Mouse (Mus musculus) neural tube, embryonic 15.5 days (tissue): ENCODE measurements around the gene Tmprss4. TPM values are rescaled to one million over a fixed set of nuclear protein-coding genes. Genes with fewer than 3 reads are reported as not detected.

ENCODE experiments used
- ATAC-seq: fragments of 200-750 bp; cut with Nextera tagmentation; 2 replicates; pipeline ENCODE4 v1.8.0; 2017; ENCODE audit warnings: mild to moderate bottlenecking, moderate TSS enrichment, moderate library complexity; ENCODE audit not compliant: low FRiP score
- H3K27ac ChIP-seq: fragments of 300-500 bp; sonication (generic); replicated peaks from 2 replicates; pipeline ENCODE4 v1.5.1; 2015; ENCODE audit warnings: mild to moderate bottlenecking, inconsistent platforms
- H3K27me3 ChIP-seq: fragments of 300-500 bp; sonication (generic); replicated peaks from 2 replicates; pipeline ENCODE4 v1.6.1; 2015; ENCODE audit warnings: inconsistent platforms
- H3K36me3 ChIP-seq: fragments of 300-500 bp; sonication (generic); 2 replicates; pipeline ENCODE4 v1.6.1; 2015; ENCODE audit warnings: inconsistent platforms
- H3K4me1 ChIP-seq: fragments of 300-500 bp; sonication (generic); 2 replicates; pipeline ENCODE4 v1.6.1; 2015; ENCODE audit warnings: inconsistent platforms
- H3K4me2 ChIP-seq: fragments of 300-500 bp; sonication (generic); 2 replicates; pipeline ENCODE4 v1.6.1; 2015; ENCODE audit warnings: inconsistent platforms, mild to moderate bottlenecking, moderate library complexity
- H3K4me3 ChIP-seq: fragments of 300-500 bp; sonication (generic); replicated peaks from 2 replicates; pipeline ENCODE4 v1.5.1; 2015; ENCODE audit warnings: mild to moderate bottlenecking, inconsistent platforms
- H3K9ac ChIP-seq: fragments of 300-500 bp; sonication (generic); replicated peaks from 2 replicates; pipeline ENCODE4 v1.6.1; 2015; ENCODE audit warnings: mild to moderate bottlenecking, inconsistent platforms
- H3K9me3 ChIP-seq: fragments of 300-500 bp; sonication (generic); replicated peaks from 2 replicates; pipeline ENCODE4 v1.6.1; 2016; ENCODE audit warnings: inconsistent platforms
- WGBS: fragments of 180-500 bp; shearing (Covaris S2); methylation state at CpG from one replicate; pipeline ENCODE4 v1.1.7; 2015; ENCODE audit warnings: mixed read lengths; 5-methylcytosine and 5-hydroxymethylcytosine counted together
- polyA plus RNA-seq: library from polyadenylated mRNA; unstranded; fragments of >200 nt; fragmentation: Nextera tagmentation; extraction: Ambion mirVana; gene quantifications from 2 replicates; pipeline ENCODE4 v1.2.1, GENCODE M21; 2015

The Tmprss4 gene
- polyA plus RNA-seq, 1 experiment from 2014 or later: not detected

- H3K9ac ChIP-seq: no peak overlapping the region
- H3K4me1 ChIP-seq: no peaks in the 10 kb centered on the region
- H3K27me3 ChIP-seq: 0 out of 2 replicates have a peak, but pooled peaks cover 4% of the 10 kb centered on the region
- no peak overlapping the region for H3K4me2 ChIP-seq
- H3K27ac ChIP-seq: no peak overlapping the region
- H3K36me3 ChIP-seq: no peaks in the 10 kb centered on the region
- WGBS: 17% methylated on average over 6 of the region's 6 CpGs
- no peak overlapping the region for H3K4me3 ChIP-seq
- ATAC-seq: no peak
- no peaks in the 10 kb centered on the region for H3K9me3 ChIP-seq
These were observed 17.7 kb upstream of the Tmprss4 start for GRCm38 (mm10) chr9:45221567-45221966.

DNA sequence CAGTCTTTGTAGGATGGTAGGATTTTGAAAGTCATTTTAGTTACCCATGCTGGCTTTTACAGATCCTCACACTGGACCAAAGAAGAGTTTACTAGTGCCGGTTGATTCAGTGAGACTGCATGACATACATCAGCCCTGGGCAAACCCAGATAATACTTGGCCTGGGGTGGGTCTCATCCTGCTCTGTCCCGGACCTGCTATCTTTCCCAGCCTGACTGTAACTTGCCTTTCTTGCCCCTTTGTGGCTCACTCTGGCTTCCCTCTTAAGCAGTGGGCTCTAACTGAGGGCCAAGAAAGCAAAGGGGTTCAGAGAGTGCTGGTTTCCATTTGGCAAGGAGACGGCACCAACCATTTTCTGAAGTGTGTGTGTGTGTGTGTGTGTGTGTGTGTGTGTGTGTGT is 15.8 kb upstream of the Tmprss4 start:
- no peak for ATAC-seq
- Histone ChIP-seq H3K27ac (no peak overlapping the region), H3K4me2 (no peak overlapping the region), H3K4me1 (no peaks in the 10 kb centered on the region), H3K9me3 (no peaks in the 10 kb centered on the region), H3K4me3 (no peak overlapping the region), H3K36me3 (no peaks in the 10 kb centered on the region), H3K27me3 (0 out of 2 replicates have a peak, but pooled peaks cover 4% of the 10 kb centered on the region), H3K9ac (no peak overlapping the region)
- 81% methylated on average over 3 of the region's 3 CpGs for whole genome bisulfite sequencing

DNA sequence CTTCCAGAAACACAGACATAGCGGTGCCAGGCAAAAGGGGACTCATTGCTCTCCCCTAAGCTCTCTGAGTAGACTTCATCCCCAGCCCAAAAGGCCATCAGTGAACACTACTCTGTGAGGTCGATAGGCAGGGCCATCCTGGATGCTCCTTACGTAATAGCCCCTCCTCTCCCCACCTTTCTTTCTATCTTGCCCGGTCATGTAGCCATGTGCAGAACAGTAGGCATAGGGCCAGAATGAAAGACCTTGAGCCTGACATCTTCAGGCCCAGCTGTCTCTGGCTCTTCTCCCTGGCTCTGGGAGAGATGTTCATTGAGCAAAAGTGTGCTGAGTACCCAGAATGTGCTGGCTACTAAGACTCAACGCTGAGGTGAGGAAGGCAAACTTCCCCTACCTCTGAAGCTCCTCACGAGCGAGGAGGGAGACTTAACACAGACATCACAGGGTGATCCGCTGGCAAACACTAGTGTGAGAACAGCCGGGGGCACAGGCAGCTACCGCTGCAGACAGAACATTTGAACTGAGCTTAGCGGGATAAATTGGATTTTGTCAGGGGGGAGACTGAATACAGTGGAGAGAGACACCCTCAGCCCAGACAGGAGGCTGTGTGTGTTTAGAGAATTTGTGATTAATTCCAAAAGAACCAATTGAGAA is 11.8 kb upstream of the Tmprss4 start:
- H3K36me3 ChIP-seq: no peaks in the 10 kb centered on the region
- no peak overlapping the region for H3K4me3 ChIP-seq
- no peak for ATAC-seq
- H3K9me3 ChIP-seq: no peaks in the 10 kb centered on the region
- no peak overlapping the region for H3K4me2 ChIP-seq
- no peaks in the 10 kb centered on the region for H3K4me1 ChIP-seq
- no peak overlapping the region for H3K9ac ChIP-seq
- H3K27ac ChIP-seq: no peak overlapping the region
- 0 out of 2 replicates have a peak, but pooled peaks cover 4% of the 10 kb centered on the region for H3K27me3 ChIP-seq
- 71% methylated on average over 11 of the region's 11 CpGs for WGBS

DNA sequence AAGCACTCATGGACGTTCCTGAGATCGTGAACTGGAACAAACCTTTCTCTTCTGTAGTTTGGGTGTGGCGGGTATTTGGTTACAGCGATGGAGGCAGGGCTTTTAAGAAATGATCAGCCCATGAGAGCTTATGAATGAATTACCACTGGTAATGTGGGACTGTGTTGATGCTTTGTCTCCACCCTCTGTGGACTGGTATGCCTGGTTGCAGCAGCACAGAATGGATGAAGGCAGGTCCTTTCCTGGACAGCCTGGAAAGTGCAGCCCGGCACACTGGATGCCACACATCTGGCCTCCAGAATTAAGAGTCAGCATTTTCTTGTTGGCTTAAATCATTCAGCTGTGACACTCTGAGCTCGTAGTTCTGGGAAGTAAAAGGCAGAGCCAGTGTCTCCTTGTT is 8.1 kb upstream of the Tmprss4 start:
- Histone ChIP-seq H3K27me3 (no peaks in the 10 kb centered on the region), H3K4me2 (no peak overlapping the region), H3K36me3 (no peaks in the 10 kb centered on the region), H3K4me1 (no peaks in the 10 kb centered on the region), H3K4me3 (no peak overlapping the region), H3K9ac (no peak overlapping the region), H3K27ac (no peak overlapping the region), H3K9me3 (no peaks in the 10 kb centered on the region)
- no peak for ATAC-seq
- WGBS: 85% methylated on average over 6 of the region's 6 CpGs

GRCm38 (mm10) chr9:45207015-45207743 is 3.3 kb upstream of the Tmprss4 start:
- no peaks in the 10 kb centered on the region for H3K4me1 ChIP-seq
- 76% methylated on average over 7 of the region's 7 CpGs for WGBS
- no peaks in the 10 kb centered on the region for H3K36me3 ChIP-seq
- no peak overlapping the region for H3K4me2 ChIP-seq
- no peak overlapping the region for H3K9ac ChIP-seq
- no peak overlapping the region for H3K4me3 ChIP-seq
- H3K27me3 ChIP-seq: no peaks in the 10 kb centered on the region
- no peak overlapping the region for H3K27ac ChIP-seq
- H3K9me3 ChIP-seq: no peaks in the 10 kb centered on the region
- ATAC-seq: no peak

DNA sequence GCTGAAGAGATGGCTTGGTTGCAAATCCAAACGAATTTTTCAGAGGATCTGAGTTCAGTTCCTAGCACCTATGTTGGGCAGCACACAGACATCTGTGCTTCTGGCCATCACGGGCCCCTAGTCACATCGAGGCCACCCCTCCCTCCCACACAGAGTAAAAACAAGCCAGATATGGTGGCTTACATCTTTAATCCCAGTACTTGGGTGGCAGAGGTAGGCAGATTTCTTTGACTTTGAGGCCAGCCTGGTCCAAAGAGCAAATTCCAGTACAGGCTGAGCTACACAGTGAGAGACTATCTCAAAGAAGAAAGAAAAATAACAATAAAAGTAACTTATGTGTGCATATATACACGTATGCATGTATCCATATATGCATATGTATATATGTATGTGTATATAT is 2.2 kb upstream of the Tmprss4 start:
- no peaks in the 10 kb centered on the region for H3K27me3 ChIP-seq
- H3K27ac ChIP-seq: no peak overlapping the region
- H3K4me1 ChIP-seq: no peaks in the 10 kb centered on the region
- ATAC-seq: no peak
- no peak overlapping the region for H3K4me2 ChIP-seq
- no peaks in the 10 kb centered on the region for H3K9me3 ChIP-seq
- H3K36me3 ChIP-seq: no peaks in the 10 kb centered on the region
- H3K9ac ChIP-seq: no peak overlapping the region
- WGBS: 71% methylated on average over 4 of the region's 4 CpGs
- H3K4me3 ChIP-seq: no peak overlapping the region

- no peak overlapping the region for H3K4me3 ChIP-seq
- WGBS: 75% methylated on average over 5 of the region's 5 CpGs
These were observed 1.3 kb upstream of the Tmprss4 start for GRCm38 (mm10) chr9:45205143-45205542.

GRCm38 (mm10) chr9:45202021-45202798 is 1.7 kb downstream of the Tmprss4 start:
- Histone ChIP-seq H3K27me3 (no peaks in the 10 kb centered on the region), H3K4me3 (no peak overlapping the region), H3K9me3 (no peaks in the 10 kb centered on the region), H3K36me3 (no peaks in the 10 kb centered on the region), H3K9ac (no peak overlapping the region), H3K4me1 (no peaks in the 10 kb centered on the region), H3K4me2 (no peak overlapping the region), H3K27ac (no peak overlapping the region)
- no peak for ATAC-seq
- 79% methylated on average over 9 of the region's 9 CpGs for WGBS

More at GRCm38 (mm10) chr9:45205143-45205542, 1.3 kb upstream of the Tmprss4 start:
- no peak overlapping the region for H3K27ac ChIP-seq
- H3K9me3 ChIP-seq: no peaks in the 10 kb centered on the region
- H3K27me3 ChIP-seq: no peaks in the 10 kb centered on the region
- ATAC-seq: no peak
- no peaks in the 10 kb centered on the region for H3K36me3 ChIP-seq
- H3K4me1 ChIP-seq: no peaks in the 10 kb centered on the region
- H3K4me2 ChIP-seq: no peak overlapping the region
- H3K9ac ChIP-seq: no peak overlapping the region

DNA sequence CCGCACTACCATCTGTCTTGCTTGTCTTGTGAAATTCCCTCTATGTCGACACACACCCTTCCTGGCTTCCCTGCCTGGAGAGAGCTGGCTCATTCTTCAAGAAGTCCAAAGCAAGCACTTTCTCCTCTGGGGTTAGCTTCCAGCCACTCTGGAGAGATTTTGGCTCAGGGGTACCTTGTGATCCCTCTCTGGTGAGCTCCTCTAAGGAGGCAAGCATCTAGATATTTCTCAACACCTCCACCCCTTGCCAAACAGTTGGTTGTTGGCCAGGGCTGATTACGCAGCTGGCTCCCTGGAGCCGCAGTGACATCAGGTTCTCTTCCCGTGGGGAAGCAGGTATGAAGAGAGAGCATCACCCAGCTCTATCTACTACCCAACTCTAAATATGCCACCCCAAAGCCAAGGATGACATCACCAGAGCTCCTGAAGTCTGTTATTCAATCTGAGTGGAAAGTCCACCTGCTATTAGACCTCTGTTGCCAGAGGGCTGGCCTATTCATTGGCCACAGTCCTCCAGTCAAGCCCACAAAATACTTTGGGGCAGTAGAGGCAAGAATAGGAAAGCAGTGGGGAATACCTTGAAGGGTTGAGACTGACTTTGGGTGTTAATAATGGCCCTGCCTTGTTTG is 2.5 kb downstream of the Tmprss4 start:
- no peak overlapping the region for H3K4me2 ChIP-seq
- H3K4me3 ChIP-seq: no peak overlapping the region
- no peak overlapping the region for H3K9ac ChIP-seq
- no peaks in the 10 kb centered on the region for H3K9me3 ChIP-seq
- no peak overlapping the region for H3K27ac ChIP-seq
- WGBS: 90% methylated on average over 5 of the region's 5 CpGs
- H3K27me3 ChIP-seq: no peaks in the 10 kb centered on the region
- ATAC-seq: no peak
- no peaks in the 10 kb centered on the region for H3K36me3 ChIP-seq
- no peaks in the 10 kb centered on the region for H3K4me1 ChIP-seq

DNA sequence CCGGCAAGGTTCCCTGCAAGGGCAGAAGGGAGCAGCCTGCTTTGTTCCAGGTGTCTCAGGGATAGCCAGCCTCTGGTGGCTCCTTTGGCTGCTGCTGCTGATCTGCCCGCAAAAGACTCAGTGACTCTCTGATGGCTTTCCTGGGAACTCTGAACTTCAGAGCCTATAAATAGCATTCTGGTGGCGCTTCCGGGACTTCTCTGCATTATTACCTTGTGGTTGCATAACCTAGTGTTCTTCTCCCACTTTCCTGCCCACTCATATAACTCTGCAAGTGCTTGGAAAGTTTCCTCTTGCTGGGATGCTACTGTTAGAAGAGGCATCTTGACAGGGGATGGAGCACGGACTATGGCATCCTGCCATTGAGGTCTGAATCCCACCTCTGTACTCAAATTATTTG is 6.3 kb downstream of the Tmprss4 start:
- no peaks in the 10 kb centered on the region for H3K36me3 ChIP-seq
- no peak overlapping the region for H3K27ac ChIP-seq
- no peak overlapping the region for H3K4me2 ChIP-seq
- H3K9ac ChIP-seq: no peak overlapping the region
- no peak for ATAC-seq
- H3K4me1 ChIP-seq: no peaks in the 10 kb centered on the region
- H3K27me3 ChIP-seq: no peaks in the 10 kb centered on the region; the same call in 1 of the 2 replicates
- no peaks in the 10 kb centered on the region for H3K9me3 ChIP-seq
- WGBS: 89% methylated on average over 5 of the region's 5 CpGs
- H3K4me3 ChIP-seq: no peak overlapping the region

GRCm38 (mm10) chr9:45196125-45196830 is 7.6 kb downstream of the Tmprss4 start:
- H3K4me3 ChIP-seq: no peak overlapping the region
- no peaks in the 10 kb centered on the region for H3K36me3 ChIP-seq
- WGBS: 78% methylated on average over 8 of the region's 8 CpGs
- H3K4me2 ChIP-seq: no peak overlapping the region
- no peaks in the 10 kb centered on the region; the same call in 1 of the 2 replicates for H3K27me3 ChIP-seq
- H3K9me3 ChIP-seq: no peaks in the 10 kb centered on the region
- no peak overlapping the region for H3K9ac ChIP-seq
- H3K4me1 ChIP-seq: no peaks in the 10 kb centered on the region
- H3K27ac ChIP-seq: no peak overlapping the region
- ATAC-seq: no peak
